Mouse (Mus musculus) embryonic facial prominence, embryonic 13.5 days (tissue): Measurements from ENCODE around the gene Crabp1. TPM values are rescaled to one million over a fixed set of nuclear protein-coding genes. Genes with fewer than 3 reads are reported as not detected.

Experiments used
- ATAC-seq: fragments of 200-750 bp; cut with Nextera tagmentation; 2 replicates; pipeline ENCODE4 v1.8.0; 2017; ENCODE audit warnings: low read depth; ENCODE audit not compliant: insufficient number of reproducible peaks, insufficient read depth, low FRiP score, low TSS enrichment
- H3K27ac ChIP-seq: fragments of 300-500 bp; sonication (generic); 2 replicates; pipeline ENCODE4 v1.5.1; 2015; ENCODE audit warnings: moderate library complexity, mild to moderate bottlenecking, inconsistent platforms
- H3K27me3 ChIP-seq: fragments of 300-500 bp; sonication (generic); 2 replicates; pipeline ENCODE4 v1.6.1; 2015; ENCODE audit warnings: mild to moderate bottlenecking, inconsistent platforms
- H3K36me3 ChIP-seq: fragments of 300-500 bp; sonication (generic); 2 replicates; pipeline ENCODE4 v1.6.1; 2015; ENCODE audit warnings: mild to moderate bottlenecking, inconsistent platforms
- H3K4me1 ChIP-seq: fragments of 300-500 bp; sonication (generic); 2 replicates; pipeline ENCODE4 v1.6.1; 2015; ENCODE audit warnings: inconsistent platforms
- H3K4me2 ChIP-seq: fragments of 300-500 bp; sonication (generic); 2 replicates; pipeline ENCODE4 v1.6.1; 2015; ENCODE audit warnings: moderate library complexity, mild to moderate bottlenecking, inconsistent platforms
- H3K4me3 ChIP-seq: fragments of 300-500 bp; sonication (generic); 2 replicates; pipeline ENCODE4 v1.5.1; 2015; ENCODE audit warnings: mild to moderate bottlenecking, inconsistent platforms
- H3K9ac ChIP-seq: fragments of 300-500 bp; sonication (generic); 2 replicates; pipeline ENCODE4 v1.6.1; 2015; ENCODE audit warnings: mild to moderate bottlenecking, inconsistent platforms
- H3K9me3 ChIP-seq: fragments of 300-500 bp; sonication (generic); 2 replicates; pipeline ENCODE4 v1.6.1; 2016; ENCODE audit warnings: inconsistent platforms
- WGBS: fragments of 180-500 bp; shearing (Covaris S2); methylation state at CpG from one replicate; pipeline ENCODE4 v1.1.7; 2015; ENCODE audit warnings: mixed read lengths; 5-methylcytosine and 5-hydroxymethylcytosine counted together
- polyA plus RNA-seq: library from polyadenylated mRNA; unstranded; fragments of >200 nt; fragmentation: Nextera tagmentation; extraction: Ambion mirVana; gene quantifications from 2 replicates; pipeline ENCODE4 v1.2.1, GENCODE M21; 2015

The Crabp1 gene
- polyA plus RNA-seq, 1 experiment from 2014 or later, result 842 TPM

DNA sequence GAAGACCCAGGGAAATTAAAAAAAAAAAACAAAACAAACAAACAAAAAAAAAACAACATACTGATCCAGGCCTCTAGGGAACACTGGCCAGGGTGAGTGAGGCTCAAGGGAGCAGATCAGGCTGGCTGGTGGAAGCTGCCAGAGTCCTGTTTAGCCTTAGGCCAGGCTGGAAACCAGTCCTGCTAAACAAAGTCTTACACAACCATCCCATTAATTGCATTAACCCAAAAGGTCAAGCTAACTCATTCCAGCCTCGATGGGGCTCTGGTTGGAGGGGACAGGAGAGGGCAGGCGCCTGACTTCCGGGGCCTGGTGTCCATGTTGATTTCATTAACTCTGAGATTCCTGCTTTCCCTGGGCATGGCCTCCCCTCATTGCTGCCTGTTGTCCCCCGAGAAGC, 43.2 kb downstream of the Crabp1 start:
- H3K4me2 ChIP-seq, result no peak overlapping the region
- no peaks in the 10 kb centered on the region for H3K9me3 ChIP-seq
- H3K27ac ChIP-seq, result no peak overlapping the region
- no peak overlapping the region for H3K9ac ChIP-seq
- H3K4me1 ChIP-seq, result peaks cover 47% of the 10 kb centered on the region
- no peak for ATAC-seq
- H3K27me3 ChIP-seq, result no peaks in the 10 kb centered on the region
- no peak overlapping the region for H3K4me3 ChIP-seq
- 26% methylated on average over 4 of the region's 4 CpGs for WGBS
- no peaks in the 10 kb centered on the region for H3K36me3 ChIP-seq

DNA sequence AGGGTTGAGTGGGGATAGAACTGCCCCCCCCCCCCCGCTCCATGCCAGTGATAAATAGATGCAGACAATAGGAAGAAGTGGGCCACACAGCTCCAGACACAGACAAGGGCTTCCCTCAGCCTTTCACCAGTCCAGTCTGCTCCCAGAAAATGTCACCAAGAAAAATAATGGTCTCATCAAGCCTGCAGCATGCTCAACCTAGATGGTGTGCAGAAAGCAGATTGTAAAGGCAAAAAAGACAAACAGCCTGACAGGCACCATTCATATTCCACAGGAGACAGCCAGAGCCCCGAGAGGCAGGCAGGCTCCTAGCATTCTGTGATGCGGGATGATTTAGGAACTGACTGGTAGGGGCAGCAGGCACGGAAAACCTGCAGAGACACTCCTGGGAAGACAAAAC, 45.4 kb downstream of the Crabp1 start:
- Histone ChIP-seq H3K4me3 (no peak overlapping the region), H3K9me3 (no peaks in the 10 kb centered on the region), H3K27me3 (no peaks in the 10 kb centered on the region), H3K4me1 (peaks cover 30% of the 10 kb centered on the region), H3K4me2 (no peak overlapping the region), H3K36me3 (no peaks in the 10 kb centered on the region), H3K9ac (no peak overlapping the region), H3K27ac (no peak overlapping the region)
- ATAC-seq, result no peak
- 36% methylated on average over 4 of the region's 4 CpGs for WGBS

- peaks cover 4% of the 10 kb centered on the region; the same call in 1 of the 2 replicates for H3K27me3 ChIP-seq
- no peak for ATAC-seq
- 27% methylated on average over 10 of the region's 10 CpGs for WGBS
- H3K4me2 ChIP-seq, result no peak overlapping the region
- no peak overlapping the region for H3K4me3 ChIP-seq
- H3K9me3 ChIP-seq, result no peaks in the 10 kb centered on the region
- no peak overlapping the region for H3K9ac ChIP-seq
- peaks cover 39% of the 10 kb centered on the region for H3K4me1 ChIP-seq
- peak overlapping the region; percentile 58; the same call in 1 of the 2 replicates for H3K27ac ChIP-seq
- H3K36me3 ChIP-seq, result no peaks in the 10 kb centered on the region
These were observed 52.1 kb downstream of the Crabp1 start for GRCm38 (mm10) chr9:54816508-54817201.

- no peaks in the 10 kb centered on the region for H3K9me3 ChIP-seq
These were observed 57.0 kb downstream of the Crabp1 start for GRCm38 (mm10) chr9:54821442-54822100.

More at GRCm38 (mm10) chr9:54821442-54822100, 57.0 kb downstream of the Crabp1 start:
- 30% methylated on average over 5 of the region's 5 CpGs for WGBS
- Histone ChIP-seq H3K4me2 (no peak overlapping the region), H3K27ac (no peak overlapping the region), H3K4me1 (peaks cover 29% of the 10 kb centered on the region), H3K4me3 (no peak overlapping the region), H3K36me3 (no peaks in the 10 kb centered on the region), H3K27me3 (peaks cover 4% of the 10 kb centered on the region; the same call in 1 of the 2 replicates), H3K9ac (no peak overlapping the region)
- ATAC-seq, result no peak

Other genes starting within 250 kb of the Crabp1 start
- gene Sh2d7, start 225.8 kb upstream of the Crabp1 start, polyA plus RNA-seq, result not detected in 2 replicates
- 36.0 and 36.4 TPM in 2 replicates for gene Cib2, start 204.5 kb upstream of the Crabp1 start, polyA plus RNA-seq
- 103 and 110 TPM in 2 replicates for gene Idh3a, start 178.4 kb upstream of the Crabp1 start, polyA plus RNA-seq
- 1.4 and 1.6 TPM in 2 replicates for gene Acsbg1, start 102.9 kb upstream of the Crabp1 start, polyA plus RNA-seq
- gene Dnaja4, start 65.9 kb upstream of the Crabp1 start, polyA plus RNA-seq, result 7.3 and 8.2 TPM in 2 replicates
- gene Wdr61, start 30.2 kb upstream of the Crabp1 start, polyA plus RNA-seq, result 156 and 167 TPM in 2 replicates
- 37.0 and 39.9 TPM in 2 replicates for gene Ireb2, start 99.0 kb downstream of the Crabp1 start, polyA plus RNA-seq
- 6.6 and 6.8 TPM in 2 replicates for gene Hykk, start 152.5 kb downstream of the Crabp1 start, polyA plus RNA-seq
- 309 and 320 TPM in 2 replicates for gene Psma4, start 186.0 kb downstream of the Crabp1 start, polyA plus RNA-seq
- gene AY074887, start 186.2 kb downstream of the Crabp1 start, polyA plus RNA-seq, result 0.85 and 1.2 TPM in 2 replicates
- 0.48 and 1.1 TPM in 2 replicates for gene Chrna5, start 216.1 kb downstream of the Crabp1 start, polyA plus RNA-seq